Mouse (Mus musculus) heart, embryonic 16.5 days (tissue): ENCODE results near the gene Gm49661. TPM values are rescaled to one million over a fixed set of nuclear protein-coding genes. Genes with fewer than 3 reads are reported as not detected.

Source experiments
- ATAC-seq: fragments of 200-750 bp; cut with Nextera tagmentation; replicated peaks from 2 replicates; pipeline ENCODE4 v1.8.0; 2017; ENCODE audit warnings: moderate number of reproducible peaks; ENCODE audit not compliant: insufficient read depth, low FRiP score; ENCODE audit errors: extremely low read depth
- H3K27ac ChIP-seq: fragments of 300-500 bp; sonication (generic); 2 replicates; pipeline ENCODE4 v1.5.1; 2014; ENCODE audit warnings: mild to moderate bottlenecking, low read length, control low read depth, moderate library complexity
- H3K27me3 ChIP-seq: fragments of 300-500 bp; sonication (generic); 2 replicates; pipeline ENCODE4 v1.6.1; 2014; ENCODE audit warnings: low read length, mixed read lengths; ENCODE audit not compliant: control insufficient read depth, insufficient read depth
- H3K36me3 ChIP-seq: fragments of 300-500 bp; sonication (generic); 2 replicates; pipeline ENCODE4 v1.6.1; 2014; ENCODE audit not compliant: control insufficient read depth, insufficient read depth
- H3K4me1 ChIP-seq: fragments of 300-500 bp; sonication (generic); 2 replicates; pipeline ENCODE4 v1.6.1; 2014; ENCODE audit warnings: low read length, mixed read lengths; ENCODE audit not compliant: control insufficient read depth, insufficient read depth
- H3K4me2 ChIP-seq: fragments of 300-500 bp; sonication (generic); 2 replicates; pipeline ENCODE4 v1.6.1; 2014; ENCODE audit warnings: low read depth, mild to moderate bottlenecking, control low read depth, low read length
- H3K4me3 ChIP-seq: fragments of 300-500 bp; sonication (generic); 2 replicates; pipeline ENCODE4 v1.5.1; 2014; ENCODE audit warnings: mild to moderate bottlenecking, control low read depth, low read length
- H3K9ac ChIP-seq: fragments of 300-500 bp; sonication (generic); 2 replicates; pipeline ENCODE4 v1.6.1; 2014; ENCODE audit warnings: low read length, control low read depth
- H3K9me3 ChIP-seq: fragments of 300-500 bp; sonication (generic); replicated peaks from 2 replicates; pipeline ENCODE4 v1.6.1; 2016; ENCODE audit warnings: low read length; ENCODE audit not compliant: control insufficient read depth
- WGBS: fragments of 180-500 bp; shearing (Covaris S2); extraction: QIAGEN DNeasy Blood & Tissue Kit; methylation state at CpG from one replicate; pipeline ENCODE4 v1.1.7; 2014; 5-methylcytosine and 5-hydroxymethylcytosine counted together
- polyA plus RNA-seq: library from polyadenylated mRNA; unstranded; fragments of >200 nt; fragmentation: Nextera tagmentation; extraction: Ambion mirVana; gene quantifications from 2 replicates; pipeline ENCODE4 v1.2.1, GENCODE M21; 2015

Gene Gm49661
- polyA plus RNA-seq, 1 experiment from 2014 or later = not detected

- Histone ChIP-seq H3K27me3 (no peaks in the 10 kb centered on the region), H3K9ac (no peak overlapping the region), H3K27ac (no peak overlapping the region), H3K4me3 (no peak overlapping the region), H3K4me1 (peaks cover 22% of the 10 kb centered on the region), H3K4me2 (no peak overlapping the region), H3K36me3 (0 out of 2 replicates have a peak, but pooled peaks cover 3% of the 10 kb centered on the region), H3K9me3 (no peaks in the 10 kb centered on the region)
- ATAC-seq = no peak
- 85% methylated on average over 4 of the region's 4 CpGs for WGBS
Observed at GRCm38 (mm10) chr8:84963952-84964351, 5.3 kb downstream of the Gm49661 start.

GRCm38 (mm10) chr8:84959811-84960210 lies 9.4 kb downstream of the Gm49661 start:
- peak overlapping the region; percentile 45 for H3K27ac ChIP-seq
- 67% methylated on average over 7 of the region's 7 CpGs for WGBS
- H3K36me3 ChIP-seq = 0 out of 2 replicates have a peak, but pooled peaks cover 7% of the 10 kb centered on the region

GRCm38 (mm10) chr8:84956768-84957167 lies 12.5 kb downstream of the Gm49661 start:
- no peak overlapping the region for H3K27ac ChIP-seq
- H3K9ac ChIP-seq = no peak overlapping the region
- H3K27me3 ChIP-seq = peaks cover 7% of the 10 kb centered on the region; the same call in 1 of the 2 replicates
- H3K4me2 ChIP-seq = no peak overlapping the region
- no peaks in the 10 kb centered on the region for H3K9me3 ChIP-seq
- no peaks in the 10 kb centered on the region for H3K4me1 ChIP-seq
- 48% methylated on average over 2 of the region's 2 CpGs for WGBS
- no peak overlapping the region for H3K4me3 ChIP-seq
- 0 out of 2 replicates have a peak, but pooled peaks cover 5% of the 10 kb centered on the region for H3K36me3 ChIP-seq
- no peak for ATAC-seq

More at GRCm38 (mm10) chr8:84959811-84960210, 9.4 kb downstream of the Gm49661 start:
- H3K27me3 ChIP-seq = no peaks in the 10 kb centered on the region
- no peak overlapping the region for H3K4me2 ChIP-seq
- H3K4me1 ChIP-seq = peaks cover 1% of the 10 kb centered on the region; the same call in 1 of the 2 replicates
- ATAC-seq = no peak
- no peak overlapping the region for H3K9ac ChIP-seq
- H3K9me3 ChIP-seq = no peaks in the 10 kb centered on the region
- H3K4me3 ChIP-seq = no peak overlapping the region

GRCm38 (mm10) chr8:84952612-84953255 lies 16.5 kb downstream of the Gm49661 start:
- Histone ChIP-seq H3K36me3 (0 out of 2 replicates have a peak, but pooled peaks cover under 1% of the 10 kb centered on the region), H3K9ac (no peak overlapping the region), H3K27me3 (peaks cover 29% of the 10 kb centered on the region), H3K4me1 (no peaks in the 10 kb centered on the region), H3K27ac (no peak overlapping the region), H3K9me3 (no peaks in the 10 kb centered on the region), H3K4me3 (peak overlapping the region; percentile 15; the same call in 1 of the 2 replicates), H3K4me2 (peak overlapping the region; percentile 39)
- WGBS = 6% methylated on average over 18 of the region's 18 CpGs
- ATAC-seq = no peak; the same call in 1 of the 2 replicates

- Histone ChIP-seq H3K4me1 (peaks cover 5% of the 10 kb centered on the region), H3K36me3 (no peaks in the 10 kb centered on the region), H3K4me3 (no peak overlapping the region), H3K9me3 (no peaks in the 10 kb centered on the region), H3K4me2 (no peak overlapping the region), H3K27me3 (peaks cover 52% of the 10 kb centered on the region), H3K9ac (no peak overlapping the region), H3K27ac (no peak overlapping the region)
- ATAC-seq = no peak
- 17% methylated on average over 12 of the region's 12 CpGs for WGBS
Observed at GRCm38 (mm10) chr8:84949753-84950152, 19.5 kb downstream of the Gm49661 start.

- Histone ChIP-seq H3K27me3 (peaks cover 64% of the 10 kb centered on the region), H3K9me3 (no peaks in the 10 kb centered on the region), H3K4me3 (no peak overlapping the region), H3K36me3 (no peaks in the 10 kb centered on the region), H3K4me1 (peaks cover 5% of the 10 kb centered on the region), H3K9ac (no peak overlapping the region), H3K4me2 (no peak overlapping the region), H3K27ac (no peak overlapping the region)
- 13% methylated on average over 9 of the region's 9 CpGs for WGBS
- ATAC-seq = no peak
Observed at GRCm38 (mm10) chr8:84947241-84947545, 22.0 kb downstream of the Gm49661 start.

- WGBS = 11% methylated on average over 17 of the region's 17 CpGs
- H3K4me2 ChIP-seq = peak within 1 kb of the TSS; percentile 70
- no peak within 1 kb of the TSS for H3K27ac ChIP-seq
- no peaks in the 10 kb centered on the region for H3K9me3 ChIP-seq
- no peak within 1 kb of the TSS for H3K9ac ChIP-seq
- peaks cover 5% of the 10 kb centered on the region for H3K4me1 ChIP-seq
- no peaks in the 10 kb centered on the region for H3K36me3 ChIP-seq
- peak within 1 kb of the TSS; percentile 47 for H3K4me3 ChIP-seq
- H3K27me3 ChIP-seq = peaks cover 65% of the 10 kb centered on the region
- no peak for ATAC-seq
Observed at GRCm38 (mm10) chr8:84946528-84947240, 22.5 kb downstream of the Gm49661 start, which contains the start of gene Rtbdn. Rtbdn (plus strand) TSS chr8:84946991.

GRCm38 (mm10) chr8:84945633-84946527 lies 23.4 kb downstream of the Gm49661 start:
- Histone ChIP-seq H3K9me3 (no peaks in the 10 kb centered on the region), H3K9ac (no peak overlapping the region), H3K27ac (no peak overlapping the region), H3K4me1 (peaks cover 5% of the 10 kb centered on the region), H3K4me2 (peak overlapping the region; percentile 70), H3K27me3 (peaks cover 63% of the 10 kb centered on the region), H3K4me3 (peak overlapping the region; percentile 47), H3K36me3 (no peaks in the 10 kb centered on the region)
- ATAC-seq = no peak
- 2% methylated on average over 56 of the region's 67 CpGs for WGBS
